Comparison of ENCODE assay signal across 11 mouse cellular contexts in the genomic region with DNA sequence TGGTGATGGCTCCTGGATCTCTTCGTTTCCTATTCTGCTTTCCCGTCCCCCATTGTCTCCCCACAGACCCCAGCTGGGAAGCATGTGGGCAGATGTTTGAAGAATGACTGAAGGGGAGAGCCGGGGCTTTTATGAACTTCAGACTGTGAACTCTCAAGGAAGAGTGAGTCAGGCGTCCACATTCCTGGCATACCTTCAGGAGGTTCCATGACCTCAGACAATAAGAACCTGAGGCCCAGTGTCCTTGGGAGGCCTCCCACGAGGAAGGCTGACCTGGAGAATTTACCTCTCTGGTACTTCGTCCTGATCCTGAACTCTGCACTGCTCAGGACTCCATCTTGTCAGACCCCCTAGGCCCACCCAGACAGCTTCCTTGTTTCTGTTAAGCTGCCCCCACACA. TPM values are rescaled to one million over a fixed set of nuclear protein-coding genes. Genes with fewer than 3 reads are reported as not detected.
A peak's percentile ranks its signal among the peaks of the same experiment; 100 is the strongest.
DNase-seq lines count a peak whose midpoint lies in the region; ATAC-seq and TF ChIP-seq lines count a peak whose summit lies in the region.
"Had no signal": no experiment of that assay in that cellular context is flagged by ENCODE, and none has a peak within 500 bp of the region (broad histone marks: within the 10 kb centered on the region; RNA-seq: fewer than 3 reads in every experiment).

No protein-coding gene starts in this region.

- no peak for TF ChIP-seq POLR2A in small intestine, adult 2 months (IDR thresholded peaks at IDR 0.05; ENCODE audit: low read depth, low read length)

- 0 out of 2 replicates have a peak, but pooled peaks cover 3% of the 10 kb centered on the region for H3K27me3 ChIP-seq in heart, embryonic 12.5 days (replicated peaks)
- no peaks in the 10 kb centered on the region for H3K27me3 ChIP-seq in Patski
- no peaks in the 10 kb centered on the region for H3K27me3 ChIP-seq in small intestine, adult 2 months (ENCODE audit: control insufficient read depth, insufficient read depth, low read length)
- no peaks in the 10 kb centered on the region for H3K27me3 ChIP-seq in midbrain, embryonic 14.5 days (ENCODE audit: control insufficient read depth, insufficient read depth, low read length)
- H3K27me3 ChIP-seq: CH12.LX; lung, embryonic 15.5 days had no signal

- no peak for TF ChIP-seq CTCF in Patski (IDR thresholded peaks at IDR 0.05)
- no peak for TF ChIP-seq CTCF in small intestine, adult 2 months (IDR thresholded peaks at IDR 0.05; ENCODE audit: extremely low read depth, insufficient read length, insufficient replicate concordance, low read depth, low read length)

- CTCF ChIA-PET in Patski (lab: Charles Lee), result interaction anchor here (1.2 to 3.3 kb wide), 3 partner anchors 11 to 97 kb away, joined by 3 to 14 read pairs (median 3); no protein-coding TSS in a partner anchor

- H3K4me2 ChIP-seq in heart, embryonic 12.5 days, result no peak overlapping the region
- no peak overlapping the region for H3K4me2 ChIP-seq in midbrain, embryonic 14.5 days (ENCODE audit: low read length)
- H3K4me2 ChIP-seq: lung, embryonic 15.5 days had no signal

- H3K4me3 ChIP-seq in heart, embryonic 12.5 days, result no peak overlapping the region
- no peak overlapping the region for H3K4me3 ChIP-seq in small intestine, adult 2 months (ENCODE audit: low read depth, low read length)
- H3K4me3 ChIP-seq in midbrain, embryonic 14.5 days (replicated peaks; ENCODE audit: low read depth, low read length), result no peak overlapping the region
- H3K4me3 ChIP-seq: lung, embryonic 15.5 days had no signal

- 17% methylated on average over 6 of the region's 6 CpGs for WGBS in heart, embryonic 12.5 days
- WGBS in small intestine, adult 2 months, result 34% methylated on average over 6 of the region's 6 CpGs
- 17% methylated on average over 6 of the region's 6 CpGs for WGBS in midbrain, embryonic 14.5 days

- in situ Hi-C loops in Patski (cut with MboI; ENCODE audit: low pct_unique_long_range_greater_than_20kb), result no loop called here

- intact Hi-C loops in left cerebral cortex, postnatal 36 days (cut with DNase I), result no loop called here

- no peak overlapping the region for H3K9ac ChIP-seq in heart, embryonic 12.5 days
- no peak overlapping the region for H3K9ac ChIP-seq in midbrain, embryonic 14.5 days (replicated peaks; ENCODE audit: low read length)
- H3K9ac ChIP-seq: lung, embryonic 15.5 days had no signal

- POLR2A ChIA-PET in Patski (lab: Charles Lee), result interaction anchor here (1.6 to 4.7 kb wide), 3 partner anchors 12 to 19 kb away, joined by 9 to 29 read pairs (median 21); partner anchors contain the start of gene Ccn1

- ATAC-seq in heart, embryonic 12.5 days (ENCODE audit: insufficient number of reproducible peaks, low FRiP score), result peak; percentile 18; the same call in 1 of the 2 replicates
- peak; percentile 97 for ATAC-seq in Patski
- ATAC-seq in midbrain, embryonic 14.5 days (ENCODE audit: low FRiP score, low TSS enrichment), result no peak
- ATAC-seq: hindbrain, postnatal 0 days had no signal

- H3K4me1 ChIP-seq in heart, embryonic 12.5 days (replicated peaks), result peaks cover 22% of the 10 kb centered on the region
- peaks cover 24% of the 10 kb centered on the region for H3K4me1 ChIP-seq in small intestine, adult 2 months (ENCODE audit: control insufficient read depth, insufficient read depth, insufficient read length, low read length)
- 0 out of 2 replicates have a peak, but pooled peaks cover 4% of the 10 kb centered on the region for H3K4me1 ChIP-seq in midbrain, embryonic 14.5 days (ENCODE audit: control insufficient read depth, insufficient read depth, low read length)

- DNase-seq in heart, adult 8-10 months (ENCODE audit: low spot score), result no peak
- DNase-seq in Patski (ENCODE audit: low read depth, low spot score), result peak; percentile 93
- peak; percentile 69 for DNase-seq in kidney, adult 18-20 months
- DNase-seq in left cerebral cortex, postnatal 36 days (ENCODE audit: low spot score in 2 of 2), result no peak
- DNase-seq in thymus, postnatal 36 days, result no peak
- no peak for DNase-seq in midbrain, embryonic 14.5 days

- H3K36me3 ChIP-seq in heart, embryonic 12.5 days, result no peaks in the 10 kb centered on the region
- H3K36me3 ChIP-seq in small intestine, adult 2 months (ENCODE audit: control insufficient read depth, insufficient read depth, low read length), result no peaks in the 10 kb centered on the region
- H3K36me3 ChIP-seq in midbrain, embryonic 14.5 days (ENCODE audit: control insufficient read depth, insufficient read depth, low read length), result no peaks in the 10 kb centered on the region
- H3K36me3 ChIP-seq: lung, embryonic 15.5 days had no signal

- no peaks in the 10 kb centered on the region for H3K9me3 ChIP-seq in heart, embryonic 12.5 days (replicated peaks)
- no peaks in the 10 kb centered on the region for H3K9me3 ChIP-seq in midbrain, embryonic 14.5 days (ENCODE audit: control insufficient read depth, low read length)
- H3K9me3 ChIP-seq: lung, embryonic 15.5 days had no signal

- no peak overlapping the region for H3K27ac ChIP-seq in heart, embryonic 12.5 days (ENCODE audit: poor library complexity, severe bottlenecking)
- peak overlapping the region; percentile 88 for H3K27ac ChIP-seq in small intestine, adult 2 months (ENCODE audit: insufficient read depth, low read depth, low read length)
- H3K27ac ChIP-seq in midbrain, embryonic 14.5 days (replicated peaks; ENCODE audit: low read depth, low read length), result no peak overlapping the region
- H3K27ac ChIP-seq: hindbrain, postnatal 0 days; lung, embryonic 15.5 days had no signal

RNA-seq across cellular contexts. Expression of gene Ccn1, which starts 16.9 kb away (rescaled TPM):
- 93.5 and 100 TPM in 2 replicates for polyA plus RNA-seq in heart, embryonic 12.5 days (2016; fragmentation: Nextera tagmentation; extraction: Ambion mirVana)
- total RNA-seq in heart, adult 8-10 months (2022), result 10 to 100 TPM; 53.0 to 86.1 (median 71.0) TPM
- polyA plus RNA-seq in Patski (2021), result 1,216 TPM
- 6.1 and 7.5 TPM in 2 replicates for polyA plus RNA-seq in small intestine, adult 2 months (2012; rRNA removed)
- 10 to 100 TPM in 1 of 2 experiments, 1 to 10 TPM in 1; 3.1 to 19.7 TPM for total RNA-seq in left cerebral cortex, postnatal 36 days (2021)
- polyA plus RNA-seq in midbrain, embryonic 14.5 days (2014; fragmentation: Nextera tagmentation; extraction: Ambion mirVana), result 3.9 and 5.6 TPM in 2 replicates
- total RNA-seq: CH12.LX had no signal

RNA-seq across cellular contexts. Expression of gene Znhit6, which starts 56.9 kb away (rescaled TPM):
- polyA plus RNA-seq in heart, embryonic 12.5 days (2016; fragmentation: Nextera tagmentation; extraction: Ambion mirVana), result 26.8 and 30.5 TPM in 2 replicates
- 10 to 100 TPM; 12.3 to 18.3 (median 13.4) TPM for total RNA-seq in heart, adult 8-10 months (2022)
- 55.9 TPM for polyA plus RNA-seq in Patski (2021)
- polyA plus RNA-seq in small intestine, adult 2 months (2012; rRNA removed), result 0.46 and 0.80 TPM in 2 replicates
- total RNA-seq in left cerebral cortex, postnatal 36 days (2021), result 10 to 100 TPM; 13.8 to 17.4 TPM
- 27.5 and 32.9 TPM in 2 replicates for polyA plus RNA-seq in midbrain, embryonic 14.5 days (2014; fragmentation: Nextera tagmentation; extraction: Ambion mirVana)

Comparison
In these comparisons a context has a peak if more than half of its experiments do, and no peak if none do; other contexts are left out.
1. DNase-seq: peak in Patski (single experiment) and kidney, adult 18-20 months (single experiment); none in heart, adult 8-10 months (single experiment), left cerebral cortex, postnatal 36 days (0 of 2), thymus, postnatal 36 days (0 of 2) and midbrain, embryonic 14.5 days (single experiment).
2. RNA of gene Ccn1, which starts 16.9 kb away (polyA plus RNA-seq): 1,216 TPM in Patski (single experiment) and 93.5 to 100 TPM in heart, embryonic 12.5 days; 6.1 to 7.5 TPM in small intestine, adult 2 months and 3.9 to 5.6 TPM in midbrain, embryonic 14.5 days; every median in the first group is over 10 times any median in the second.
3. RNA of gene Znhit6, which starts 56.9 kb away (polyA plus RNA-seq): 55.9 TPM in Patski (single experiment), 27.5 to 32.9 TPM in midbrain, embryonic 14.5 days and 26.8 to 30.5 TPM in heart, embryonic 12.5 days; 0.46 to 0.80 TPM in small intestine, adult 2 months; every median in the first group is over 10 times any median in the second.